Mouse (Mus musculus) spleen, adult 2 months (tissue): ENCODE results near the gene Slc5a1. TPM values are rescaled to one million over a fixed set of nuclear protein-coding genes. Genes with fewer than 3 reads are reported as not detected.

Source experiments
- DNase-seq, 2 experiments: peaks; one replicate each; pipeline versions ENCODE4 v3.0.0 to v3.0.0-alpha.2; 2012 to 2021; ENCODE audit warnings: low spot score in 2 of 2, low read depth in 1 of 2
- H3K27ac ChIP-seq: fragments of 200-500 bp; 2 replicates; pipeline ENCODE4 v1.5.1; 2012; ENCODE audit warnings: low read length, inconsistent platforms; ENCODE audit not compliant: insufficient read depth
- H3K27me3 ChIP-seq: fragments of 200-500 bp; 2 replicates; pipeline ENCODE4 v1.6.1; 2012; ENCODE audit warnings: mild to moderate bottlenecking, moderate library complexity, low read length, inconsistent platforms; ENCODE audit not compliant: control insufficient read depth, insufficient read depth
- H3K36me3 ChIP-seq: fragments of 200-500 bp; 2 replicates; pipeline ENCODE4 v1.6.1; 2012; ENCODE audit warnings: mild to moderate bottlenecking, low read length, inconsistent platforms; ENCODE audit not compliant: control insufficient read depth, insufficient read depth
- H3K4me1 ChIP-seq: fragments of 200-500 bp; 2 replicates; pipeline ENCODE4 v1.6.1; 2011; ENCODE audit warnings: inconsistent platforms; ENCODE audit not compliant: control insufficient read depth, insufficient read depth, insufficient read length
- H3K4me3 ChIP-seq: fragments of 200-500 bp; 2 replicates; pipeline ENCODE4 v1.5.1; 2011; ENCODE audit warnings: mild to moderate bottlenecking, inconsistent platforms; ENCODE audit not compliant: insufficient read depth, insufficient read length; ENCODE audit errors: extremely low read depth
- CTCF ChIP-seq: fragments of 200-500 bp; IDR thresholded peaks from 2 replicates; pipeline ENCODE4 v1.5.1; 2011; ENCODE audit warnings: mild to moderate bottlenecking, inconsistent platforms; ENCODE audit not compliant: insufficient read depth, insufficient read length, insufficient replicate concordance; ENCODE audit errors: extremely low read depth
- POLR2A ChIP-seq: fragments of 200-500 bp; IDR thresholded peaks from 2 replicates; pipeline ENCODE4 v1.6.1; 2011; ENCODE audit warnings: low read depth, low read length, inconsistent platforms
- whole genome bisulfite sequencing: fragments of 180-500 bp; shearing (Covaris S2); methylation state at CpG from one replicate; pipeline ENCODE4 v1.1.7; 2018; 5-methylcytosine and 5-hydroxymethylcytosine counted together
- polyA plus RNA-seq: library from polyadenylated mRNA; depleted of rRNA; stranded (reverse); fragments of >200 nt; gene quantifications from 2 replicates; pipeline ENCODE4 v1.2.3, GENCODE M21; 2012; rRNA removed

Gene Slc5a1
- 0.02 and 0.05 TPM in 2 replicates for polyA plus RNA-seq

- no peak within 1 kb of the TSS for H3K4me3 ChIP-seq
- TF ChIP-seq CTCF (no peak), POLR2A (no peak)
- no peak for DNase-seq
- 26% methylated on average over 25 of the region's 25 CpGs for WGBS
- peaks cover 4% of the 10 kb centered on the region for H3K27me3 ChIP-seq
- no peak within 1 kb of the TSS for H3K27ac ChIP-seq
- H3K36me3 ChIP-seq: no peaks in the 10 kb centered on the region
- H3K4me1 ChIP-seq: no peaks in the 10 kb centered on the region
Measured at GRCm38 (mm10) chr5:33104025-33104481, at the start of gene Slc5a1. Gene Slc5a1 (plus strand): TSS chr5:33104219.

- Histone ChIP-seq H3K4me3 (no peak overlapping the region), H3K4me1 (no peaks in the 10 kb centered on the region), H3K27me3 (no peaks in the 10 kb centered on the region), H3K27ac (no peak overlapping the region), H3K36me3 (no peaks in the 10 kb centered on the region)
- WGBS: 77% methylated on average over 10 of the region's 10 CpGs
- no peak for TF ChIP-seq CTCF
- TF ChIP-seq POLR2A: no peak
- no peak for DNase-seq
Measured at GRCm38 (mm10) chr5:33056126-33056765, 47.8 kb upstream of the Slc5a1 start.

GRCm38 (mm10) chr5:33070071-33070470 is 33.9 kb upstream of the Slc5a1 start:
- Histone ChIP-seq H3K36me3 (no peaks in the 10 kb centered on the region), H3K27ac (no peak overlapping the region), H3K4me1 (no peaks in the 10 kb centered on the region), H3K4me3 (no peak overlapping the region), H3K27me3 (no peaks in the 10 kb centered on the region)
- no peak for DNase-seq
- TF ChIP-seq CTCF (no peak), POLR2A (no peak)

- WGBS: 81% methylated on average over 6 of the region's 6 CpGs
- TF ChIP-seq POLR2A (no peak), CTCF (no peak)
- H3K27ac ChIP-seq: no peak overlapping the region
- DNase-seq: no peak
- no peaks in the 10 kb centered on the region for H3K36me3 ChIP-seq
- no peak overlapping the region for H3K4me3 ChIP-seq
- H3K4me1 ChIP-seq: no peaks in the 10 kb centered on the region
- no peaks in the 10 kb centered on the region for H3K27me3 ChIP-seq
Measured at GRCm38 (mm10) chr5:33076490-33077191, 27.4 kb upstream of the Slc5a1 start.

GRCm38 (mm10) chr5:33082896-33083295 is 21.1 kb upstream of the Slc5a1 start:
- Histone ChIP-seq H3K4me1 (no peaks in the 10 kb centered on the region), H3K36me3 (no peaks in the 10 kb centered on the region), H3K27ac (no peak overlapping the region), H3K27me3 (no peaks in the 10 kb centered on the region), H3K4me3 (no peak overlapping the region)
- TF ChIP-seq CTCF (no peak), POLR2A (no peak)
- DNase-seq: no peak
- WGBS: 90% methylated on average over 1 of the region's 1 CpGs

GRCm38 (mm10) chr5:33084599-33084998 is 19.4 kb upstream of the Slc5a1 start:
- DNase-seq: no peak
- Histone ChIP-seq H3K27ac (no peak overlapping the region), H3K4me1 (no peaks in the 10 kb centered on the region), H3K36me3 (no peaks in the 10 kb centered on the region), H3K27me3 (no peaks in the 10 kb centered on the region), H3K4me3 (no peak overlapping the region)
- TF ChIP-seq POLR2A (no peak), CTCF (no peak)
- 84% methylated on average over 5 of the region's 5 CpGs for WGBS

- TF ChIP-seq CTCF (no peak), POLR2A (no peak)
- H3K36me3 ChIP-seq: no peaks in the 10 kb centered on the region
- no peak for DNase-seq
- no peaks in the 10 kb centered on the region; the same call in 1 of the 2 replicates for H3K27me3 ChIP-seq
- WGBS: 91% methylated on average over 6 of the region's 6 CpGs
- H3K27ac ChIP-seq: no peak overlapping the region
- H3K4me1 ChIP-seq: no peaks in the 10 kb centered on the region
- no peak overlapping the region for H3K4me3 ChIP-seq
Measured at GRCm38 (mm10) chr5:33091342-33091741, 12.7 kb upstream of the Slc5a1 start.
